Mouse (Mus musculus) right cerebral cortex, adult 18-20 months (tissue): Measurements from ENCODE around the gene Arhgap23.

Experiments used
- DNase-seq: peaks from one replicate; pipeline ENCODE4 v3.0.0; 2022; ENCODE audit warnings: mixed read lengths

The Arhgap23 gene

GRCm38 (mm10) chr11:97508198-97508597, 92.9 kb downstream of the Arhgap23 start:
- DNase-seq = no peak

GRCm38 (mm10) chr11:97509058-97509457, 93.7 kb downstream of the Arhgap23 start:
- no peak for DNase-seq

- no peak for DNase-seq
Observed at GRCm38 (mm10) chr11:97509715-97510485, 94.6 kb downstream of the Arhgap23 start.

- DNase-seq = no peak
Observed at GRCm38 (mm10) chr11:97510966-97511660, 95.8 kb downstream of the Arhgap23 start.

- no peak for DNase-seq
Observed at GRCm38 (mm10) chr11:97511661-97512369, 96.5 kb downstream of the Arhgap23 start.

GRCm38 (mm10) chr11:97512511-97512910, 97.2 kb downstream of the Arhgap23 start:
- DNase-seq = no peak

GRCm38 (mm10) chr11:97513066-97513465, 97.7 kb downstream of the Arhgap23 start:
- DNase-seq = no peak

- no peak for DNase-seq
Observed at GRCm38 (mm10) chr11:97520541-97520940, 105.2 kb downstream of the Arhgap23 start.

- no peak for DNase-seq
Observed at GRCm38 (mm10) chr11:97521741-97522474, 106.6 kb downstream of the Arhgap23 start.

- DNase-seq = no peak
Observed at GRCm38 (mm10) chr11:97523107-97523506, 107.8 kb downstream of the Arhgap23 start.

GRCm38 (mm10) chr11:97523827-97524261, 108.5 kb downstream of the Arhgap23 start:
- DNase-seq = no peak

- DNase-seq = no peak
Observed at GRCm38 (mm10) chr11:97524306-97524705, 109.0 kb downstream of the Arhgap23 start.

GRCm38 (mm10) chr11:97525313-97525712, 110.0 kb downstream of the Arhgap23 start:
- no peak for DNase-seq

GRCm38 (mm10) chr11:97528282-97528808, 113.0 kb downstream of the Arhgap23 start:
- DNase-seq = no peak

GRCm38 (mm10) chr11:97530069-97530468, 114.7 kb downstream of the Arhgap23 start:
- no peak for DNase-seq

GRCm38 (mm10) chr11:97530961-97531360, 115.6 kb downstream of the Arhgap23 start:
- DNase-seq = no peak

GRCm38 (mm10) chr11:97531381-97532260, 116.3 kb downstream of the Arhgap23 start:
- DNase-seq = peak; percentile 92

GRCm38 (mm10) chr11:97532354-97532753, 117.0 kb downstream of the Arhgap23 start:
- DNase-seq = no peak

- no peak for DNase-seq
Observed at GRCm38 (mm10) chr11:97532950-97533582, 117.7 kb downstream of the Arhgap23 start.

- DNase-seq = no peak
Observed at GRCm38 (mm10) chr11:97533653-97534052, 118.3 kb downstream of the Arhgap23 start.
